Mouse (Mus musculus) adrenal gland, adult 18-20 months (tissue): ENCODE measurements around the gene Sh3glb2. TPM values are rescaled to one million over a fixed set of nuclear protein-coding genes. Genes with fewer than 3 reads are reported as not detected.
A peak's percentile ranks its signal among the peaks of the same experiment; 100 is the strongest.

Experiments used
- DNase-seq, 2 experiments: peaks; one replicate each; pipeline ENCODE4 v3.0.0; 2021 to 2022; ENCODE audit warnings: low spot score in 2 of 2
- long read RNA-seq, 2 experiments: library from polyadenylated mRNA; stranded (forward); transcript quantifications; one replicate each; pipeline ENCODE4 v2.0.0; 2021
- total RNA-seq, 2 experiments: library from RNA; stranded (reverse); gene quantifications; 1 replicate in 1 of 2; 2 replicates in 1 of 2; pipeline ENCODE4 v1.2.3; 2021

Sh3glb2 gene
- total RNA-seq: 10 to 100 TPM; 88.6 to 92.1 TPM
- long read RNA-seq, experiment 1, transcript Sh3glb2-201 (11 exons, 1,810 nt): major isoform, 72 of 144 reads
- long read RNA-seq, experiment 1, partial matches to known transcripts: 11 of 144 reads
- long read RNA-seq, experiment 1, other reads (novel, unspliced or antisense): 59 of 144 reads
- long read RNA-seq, experiment 2, transcript Sh3glb2-201 (11 exons, 1,810 nt): major isoform, 98 of 208 reads
- long read RNA-seq, experiment 2, partial matches to known transcripts: 18 of 208 reads
- long read RNA-seq, experiment 2, other reads (novel, unspliced or antisense): 89 of 208 reads

DNA sequence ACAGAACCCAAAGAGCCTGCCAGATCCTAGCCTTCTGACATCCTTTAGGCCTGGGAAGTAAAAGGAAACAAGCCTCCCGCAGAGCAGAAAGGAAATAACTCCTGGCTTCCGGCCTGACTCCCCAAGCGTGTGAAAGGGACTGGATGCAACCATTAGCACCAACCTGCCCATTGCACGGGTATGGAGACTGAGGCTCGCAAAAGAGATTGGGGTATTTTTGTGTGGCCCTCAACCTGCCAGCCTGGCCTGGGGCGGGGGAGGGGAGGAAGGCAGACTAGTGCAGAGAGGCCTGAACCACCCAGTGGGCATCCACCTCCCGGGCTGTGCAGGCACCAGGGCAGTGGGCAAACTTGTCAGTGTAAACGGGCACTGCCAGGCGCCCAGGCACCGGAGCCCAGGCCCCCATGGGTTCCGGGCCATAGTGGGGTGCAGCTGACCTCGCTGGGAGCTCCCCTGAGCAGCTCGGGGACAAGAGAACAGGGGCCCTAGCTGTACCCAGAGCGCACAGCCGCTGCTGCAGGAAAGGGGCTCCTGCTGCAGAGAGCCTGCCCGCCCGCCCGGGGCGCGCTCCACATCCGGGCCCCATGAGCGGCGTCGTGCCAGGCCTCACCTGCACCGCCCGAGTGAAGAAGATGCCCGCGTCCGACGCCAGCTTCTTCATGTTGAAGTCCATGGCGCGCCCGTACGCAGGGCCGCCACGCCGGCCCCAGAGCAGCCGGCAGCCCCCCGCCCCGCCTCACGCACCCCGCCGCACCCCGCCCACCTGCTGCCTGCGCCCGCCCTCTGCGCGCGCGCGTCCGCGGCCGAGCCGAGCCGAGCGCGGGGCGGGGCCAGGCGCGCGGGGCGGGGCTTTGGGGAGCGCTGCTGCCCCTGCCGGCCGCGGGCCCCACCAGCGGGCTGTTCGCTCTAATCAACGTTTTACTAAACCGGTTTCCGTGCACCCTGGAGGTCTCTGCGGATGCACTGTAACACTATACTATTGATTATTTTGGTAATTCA lies at the start of gene Sh3glb2:
TSS of gene Sh3glb2 (minus strand) at position 805 of the 999 bp plus-strand sequence.
- peak; percentile 82 to 92 for DNase-seq

DNA sequence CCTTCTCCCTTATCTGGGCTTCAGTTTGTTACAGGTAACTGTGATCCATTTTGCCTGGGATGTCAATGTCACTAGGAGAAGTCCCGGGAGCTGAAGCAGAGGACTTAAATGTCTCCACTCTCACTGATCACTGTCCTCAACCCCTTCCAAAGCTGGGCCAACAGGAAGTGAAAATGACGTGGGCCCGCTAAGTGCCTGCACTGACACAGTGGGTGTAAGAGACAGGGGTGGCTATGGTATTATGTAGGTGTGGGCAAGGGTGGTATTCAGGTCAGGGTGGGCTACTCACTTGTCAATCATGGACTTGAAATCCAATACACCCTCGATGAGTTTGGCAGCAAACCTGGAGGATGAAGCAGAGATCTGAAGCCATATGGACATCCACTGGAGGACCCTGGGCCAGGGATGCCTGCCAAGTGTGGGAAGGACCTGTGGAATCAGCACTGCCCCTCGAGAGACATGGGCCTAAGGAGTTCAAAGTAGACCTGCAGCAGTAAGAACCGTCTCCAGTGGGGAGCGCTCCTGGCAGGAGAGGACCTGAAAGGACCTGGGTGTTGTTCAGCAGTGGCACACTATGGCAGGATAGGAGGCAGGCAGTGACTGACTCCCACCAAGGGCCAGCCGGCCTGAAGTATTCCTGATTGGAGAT lies 49.4 kb upstream of the Sh3glb2 start:
- no peak for DNase-seq

DNA sequence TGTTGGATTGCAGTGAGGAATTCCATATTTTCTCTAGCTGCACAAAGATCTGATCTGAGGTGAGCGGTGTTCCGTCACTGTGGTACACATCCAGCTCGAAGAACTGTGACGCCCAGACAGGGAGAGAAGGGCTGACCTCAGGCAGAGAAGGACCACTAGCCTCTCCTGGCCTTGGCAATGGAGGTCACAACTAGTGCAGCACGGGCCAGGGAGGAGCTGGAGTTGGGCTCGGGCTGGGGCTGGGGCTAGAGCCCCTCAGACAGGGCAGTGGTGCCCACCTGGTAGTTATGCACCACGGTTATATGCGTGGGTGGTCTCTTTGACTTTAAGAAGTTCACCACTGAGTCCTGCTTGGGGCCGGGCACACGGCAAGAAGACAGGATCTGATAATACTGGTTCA lies 48.6 kb upstream of the Sh3glb2 start:
- DNase-seq: no peak

DNA sequence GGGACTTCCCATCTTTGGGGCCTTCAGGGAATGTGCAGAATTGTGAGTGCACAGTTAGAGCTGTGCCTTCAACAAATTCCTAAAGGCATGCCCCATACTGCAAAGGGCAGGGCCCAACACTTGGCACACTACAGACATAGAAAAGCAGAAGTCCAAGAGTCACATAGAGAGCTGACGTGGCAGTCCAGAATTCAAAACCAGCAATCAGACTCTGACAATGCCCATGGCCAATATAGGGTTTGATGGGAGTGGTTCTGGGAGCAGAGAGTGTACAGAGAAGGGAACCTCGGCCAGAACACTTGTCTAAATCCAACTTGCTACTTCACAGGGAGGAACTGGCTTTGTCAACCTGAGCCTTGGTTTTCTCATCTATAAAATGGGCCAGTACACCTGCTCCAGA lies 48.1 kb upstream of the Sh3glb2 start:
- DNase-seq: no peak

DNA sequence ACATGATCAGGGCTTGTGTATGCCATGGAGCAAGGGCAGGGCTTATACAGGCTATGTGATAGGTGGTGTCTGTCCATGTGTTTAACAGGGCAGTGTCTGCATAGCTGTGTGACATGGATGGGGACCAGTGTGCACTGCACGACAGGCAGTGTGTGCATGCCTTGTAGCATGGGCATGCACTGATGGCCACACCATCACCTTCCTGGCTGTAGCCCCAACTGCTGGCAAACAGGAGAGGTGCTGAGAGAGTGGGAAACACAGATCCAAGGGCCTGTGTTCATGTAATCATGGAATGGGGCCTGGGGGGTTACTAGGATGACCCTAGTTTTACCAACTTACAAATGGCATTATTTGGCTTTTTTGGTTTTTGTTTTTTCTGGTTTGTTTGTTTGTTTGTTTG lies 44.7 kb upstream of the Sh3glb2 start:
- no peak for DNase-seq

DNA sequence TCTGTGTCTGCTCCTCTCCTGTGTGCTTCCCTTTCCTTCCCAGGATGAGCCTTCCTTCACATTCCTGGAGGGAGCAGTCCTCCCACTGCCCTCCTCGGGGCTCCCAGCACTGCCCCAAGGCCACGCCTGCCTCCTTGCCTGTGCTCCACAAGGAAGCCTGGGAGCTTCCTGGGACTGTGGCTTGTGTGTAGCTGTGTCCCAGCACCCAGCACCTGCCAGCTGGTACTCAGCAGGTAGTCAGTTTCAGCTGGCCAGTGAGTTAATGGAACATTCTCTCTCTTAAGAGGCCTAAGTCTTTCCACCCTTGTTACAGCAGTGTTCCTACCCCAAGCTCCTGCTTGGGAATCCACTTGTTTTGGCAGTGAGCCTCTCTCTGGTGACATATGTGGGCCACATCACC lies 43.7 kb upstream of the Sh3glb2 start:
- no peak for DNase-seq

DNA sequence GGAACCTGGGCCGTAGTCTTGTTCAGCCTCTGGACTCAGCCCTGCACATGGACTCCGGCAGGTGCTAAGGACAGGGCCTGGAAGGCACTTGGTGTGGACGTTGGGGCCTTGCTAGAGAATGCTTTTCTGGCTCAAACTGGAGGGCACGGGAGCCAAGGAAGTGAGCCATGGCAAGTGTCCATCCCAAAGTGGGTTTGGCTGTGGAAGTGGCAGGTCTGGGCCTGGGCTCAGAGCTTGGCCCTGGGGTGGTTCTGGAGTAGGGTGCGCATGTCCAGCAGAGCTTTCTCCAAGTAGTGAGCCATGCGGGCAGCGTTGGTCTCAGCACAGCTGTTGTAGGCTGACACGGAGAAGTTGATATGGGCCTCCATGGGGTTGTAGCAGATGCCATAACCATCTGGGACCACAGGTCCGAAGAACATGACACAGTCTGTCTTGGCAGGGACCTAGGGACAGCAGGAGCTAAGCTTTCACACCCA lies 43.3 kb upstream of the Sh3glb2 start:
- no peak for DNase-seq

DNA sequence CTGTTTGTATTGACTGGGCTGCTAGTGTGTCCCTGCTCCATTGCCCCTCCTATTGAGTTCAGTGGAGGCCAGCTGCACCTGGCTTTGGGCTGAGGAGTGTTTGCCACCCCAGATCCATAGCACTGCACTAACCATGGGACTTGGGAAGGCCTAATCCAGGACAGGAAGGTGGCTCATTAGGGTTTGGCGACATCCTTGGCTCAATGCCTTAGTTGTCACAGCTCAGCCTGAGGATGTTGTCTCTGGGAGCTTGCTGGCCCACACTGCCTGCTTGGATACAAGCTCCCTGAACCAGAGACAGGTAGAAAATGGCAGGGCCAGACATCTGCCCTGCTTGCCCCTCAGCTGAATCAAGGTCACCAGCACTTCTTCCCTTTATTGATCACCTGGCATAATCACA lies 42.4 kb upstream of the Sh3glb2 start:
- no peak for DNase-seq

DNA sequence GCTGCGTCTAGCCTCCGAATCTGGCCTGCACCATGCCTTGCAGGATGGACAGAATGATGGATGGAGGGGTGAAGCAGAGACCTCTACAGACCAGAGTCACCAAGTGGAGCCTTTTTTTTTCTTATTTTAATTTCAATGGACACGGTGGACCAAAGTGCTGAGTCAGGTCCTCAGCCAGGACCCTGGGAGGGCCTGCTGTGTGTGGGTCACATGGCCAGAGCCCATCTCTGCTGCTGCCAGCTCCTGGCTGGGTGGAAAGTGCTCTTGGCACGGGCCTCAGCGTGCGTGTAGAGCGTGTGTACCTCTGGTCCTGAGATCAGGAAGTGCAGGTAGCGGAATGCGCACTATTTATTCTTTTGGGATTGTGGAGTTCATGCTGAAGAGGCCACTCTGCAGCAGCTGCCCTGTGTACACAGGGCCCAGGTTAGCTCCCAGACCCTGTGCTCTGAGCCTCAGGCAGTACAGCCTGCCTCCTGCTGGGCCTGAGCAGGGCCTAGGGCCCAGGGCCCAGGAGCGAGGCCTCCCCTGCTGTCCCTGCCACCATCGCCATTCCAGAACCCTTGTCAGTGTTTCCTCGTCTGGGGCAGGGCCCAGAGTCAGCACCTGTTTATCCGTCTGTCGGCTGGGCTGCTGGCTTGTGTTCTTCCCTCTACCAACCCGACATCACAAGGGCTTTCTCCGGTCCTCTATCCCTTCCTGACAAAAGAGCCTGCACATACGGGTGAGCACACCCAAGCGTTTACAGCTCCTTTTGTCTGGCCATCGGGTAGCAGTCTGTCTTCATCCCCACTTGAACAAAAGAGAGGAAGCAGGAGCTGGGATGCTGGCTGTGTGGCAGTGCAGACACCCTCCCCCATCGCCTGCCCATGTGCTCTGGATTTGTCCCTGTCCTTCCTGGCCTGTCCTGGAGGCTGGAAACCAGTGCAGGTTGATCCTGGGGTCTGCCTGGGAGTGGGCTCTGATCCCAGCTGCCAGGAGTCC lies 40.3 kb upstream of the Sh3glb2 start:
- DNase-seq: no peak

DNA sequence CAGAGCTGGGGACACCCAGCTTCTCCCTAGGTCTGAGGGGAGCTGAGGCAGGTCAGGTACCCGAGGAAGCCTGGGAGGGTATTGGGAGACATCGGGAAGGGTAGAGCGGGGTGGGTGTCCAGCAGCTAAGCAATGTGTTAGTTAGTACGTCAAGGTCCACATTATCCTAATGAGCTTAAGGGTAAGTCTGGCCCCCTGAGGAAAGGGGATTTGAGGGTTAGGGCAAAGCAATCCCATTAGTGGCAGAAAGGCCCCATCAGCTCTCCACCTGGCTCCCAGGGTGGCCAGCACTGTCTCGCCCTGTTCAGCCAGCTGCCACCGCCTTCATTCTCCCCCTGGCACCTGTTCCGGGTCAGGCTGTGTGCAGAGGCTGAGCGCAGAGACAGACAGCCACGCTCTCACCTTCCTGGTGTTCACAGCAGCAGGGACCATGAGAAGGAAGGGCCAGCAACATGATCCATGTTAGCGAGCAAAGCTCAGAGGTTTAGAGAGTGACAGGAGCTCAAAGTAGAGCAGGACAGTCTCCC lies 38.9 kb upstream of the Sh3glb2 start:
- no peak for DNase-seq

DNA sequence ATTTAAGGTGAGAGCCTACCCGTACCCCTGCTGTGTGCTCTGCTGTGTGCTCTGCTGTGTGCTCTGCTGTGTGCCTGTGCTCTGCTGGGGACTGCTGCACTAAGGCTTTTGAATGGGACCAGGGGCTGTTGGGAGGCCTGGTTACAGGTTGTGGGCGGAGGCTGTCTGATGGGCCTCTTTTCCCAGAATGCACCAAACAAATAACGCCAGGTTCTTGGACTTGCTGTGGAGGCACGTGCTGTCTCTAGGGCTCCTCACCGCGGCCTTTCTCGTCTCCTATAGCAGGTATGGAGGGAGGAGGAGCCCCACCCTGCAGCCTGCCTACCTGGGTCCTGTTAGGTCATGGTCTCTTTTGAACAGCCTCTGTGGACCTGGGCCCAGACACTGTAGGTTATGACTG lies 37.1 kb upstream of the Sh3glb2 start:
- DNase-seq: no peak

DNA sequence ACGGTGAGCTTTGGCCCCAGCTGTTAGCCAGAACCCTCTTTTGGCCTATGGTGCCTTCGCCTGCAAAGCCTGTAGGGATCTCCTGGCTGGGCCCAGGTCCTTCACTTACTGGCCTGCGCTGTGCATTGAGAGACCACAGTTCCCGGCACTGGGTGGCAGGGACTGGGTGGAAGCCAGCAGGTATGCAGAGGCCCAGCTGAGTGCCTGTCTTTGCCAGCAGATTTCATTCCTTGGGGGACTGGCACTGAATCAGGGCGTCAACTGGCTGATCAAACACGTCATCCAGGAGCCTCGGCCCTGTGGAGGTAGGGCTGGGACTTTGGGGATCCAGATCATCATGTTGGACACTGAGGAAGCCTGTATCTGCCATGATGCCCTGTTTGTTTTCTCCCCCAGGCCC lies 36.6 kb upstream of the Sh3glb2 start:
- DNase-seq: no peak

DNA sequence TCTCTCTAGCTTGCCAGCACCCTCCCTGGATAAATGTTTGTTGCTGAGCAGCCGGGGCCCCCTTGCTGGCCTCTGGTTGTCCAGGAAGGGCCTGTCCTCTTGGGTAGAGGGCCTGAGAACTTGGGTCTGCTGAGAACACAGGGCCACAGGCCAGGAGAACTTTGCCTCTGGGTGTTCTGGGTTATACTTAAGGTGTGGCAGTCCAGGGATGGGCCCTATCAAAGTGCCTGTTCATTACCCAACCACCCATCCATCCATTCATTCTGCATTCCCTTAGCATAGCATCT lies 34.2 kb upstream of the Sh3glb2 start:
- no peak for DNase-seq

DNA sequence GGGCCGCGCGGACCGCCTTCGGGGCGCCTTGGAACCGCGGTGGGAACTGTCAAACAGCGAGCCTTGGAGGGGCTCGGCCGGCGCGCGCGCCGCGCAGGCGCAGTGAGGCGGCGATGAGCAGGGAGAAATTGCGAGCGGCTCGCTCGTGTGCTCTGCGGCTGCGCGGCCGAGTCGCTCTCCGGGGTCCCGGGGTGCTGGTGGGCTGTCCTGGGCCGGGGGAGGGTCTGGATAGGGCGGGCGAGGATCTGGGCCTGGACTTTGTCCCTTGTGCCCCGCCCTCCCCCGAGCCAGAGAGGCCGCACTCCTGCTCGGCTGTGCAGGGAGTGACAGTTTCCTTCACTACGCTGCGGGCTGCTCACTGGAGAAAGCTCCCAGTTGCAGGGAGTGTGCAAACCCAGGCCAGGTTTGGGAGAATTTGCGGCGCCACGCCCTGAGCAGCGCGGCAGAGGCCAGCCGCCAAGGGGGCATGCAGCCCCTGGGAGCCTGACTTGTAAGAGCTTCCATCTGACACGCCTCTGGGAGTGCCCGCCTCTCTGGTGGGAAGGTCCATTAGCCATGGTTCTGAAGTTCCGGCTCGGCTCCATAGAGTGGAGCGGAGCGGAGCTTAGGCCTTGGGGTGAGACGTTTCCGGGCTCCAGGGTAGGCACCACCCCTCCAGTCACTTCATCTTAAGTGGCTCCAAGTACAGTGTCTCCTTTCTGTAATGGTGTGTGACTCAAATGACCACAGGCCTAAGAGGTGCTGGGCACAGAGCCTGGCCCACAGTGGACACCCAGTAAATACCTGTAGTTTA lies 33.6 kb upstream of the Sh3glb2 start:
- peak; percentile 66 to 68 for DNase-seq

DNA sequence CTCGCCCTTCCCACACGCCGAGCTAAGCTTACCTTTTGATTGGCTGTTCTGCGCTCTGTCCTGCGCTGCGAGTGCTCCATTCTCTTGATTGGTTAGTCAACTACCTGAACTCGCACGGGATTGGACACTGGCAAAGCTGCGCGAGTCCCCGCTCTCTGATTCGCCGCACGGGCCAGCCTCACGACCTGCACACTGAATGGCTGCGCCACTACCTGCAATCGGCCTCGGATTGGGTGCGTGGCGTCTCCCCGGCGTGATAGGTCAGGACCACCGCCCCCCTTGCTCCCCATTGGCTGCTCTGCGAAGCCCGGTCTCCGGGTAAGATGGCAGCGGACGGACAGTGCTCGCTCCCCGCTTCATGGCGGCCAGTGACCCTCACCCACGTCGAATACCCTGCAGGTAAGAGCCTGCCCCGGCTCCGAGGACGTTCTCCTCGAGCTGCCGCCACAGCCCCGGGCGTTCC lies 33.0 kb upstream of the Sh3glb2 start, which contains the start of gene Dolpp1:
TSS of gene Dolpp1 (plus strand) at position 141 of the 463 bp plus-strand sequence.
- peak; percentile 84 to 89 for DNase-seq

DNA sequence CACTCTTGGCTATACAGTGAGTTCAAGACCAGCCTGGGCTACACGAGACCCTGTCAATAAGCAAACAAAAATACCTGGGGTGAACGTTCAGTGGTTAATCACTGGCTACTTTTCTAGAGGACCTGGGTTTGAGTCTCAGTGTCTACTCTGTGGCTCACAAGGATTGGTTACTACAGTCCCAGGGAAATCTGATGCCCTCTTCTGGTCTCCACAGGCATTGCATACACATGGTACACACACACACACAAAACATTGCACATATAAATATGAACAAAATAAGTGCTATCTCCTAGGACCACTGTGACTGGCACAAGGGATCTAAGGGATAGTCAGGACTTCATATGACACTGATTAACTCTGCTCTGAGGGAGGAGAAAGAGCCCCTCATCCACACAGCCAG lies 29.9 kb upstream of the Sh3glb2 start:
- DNase-seq: no peak

DNA sequence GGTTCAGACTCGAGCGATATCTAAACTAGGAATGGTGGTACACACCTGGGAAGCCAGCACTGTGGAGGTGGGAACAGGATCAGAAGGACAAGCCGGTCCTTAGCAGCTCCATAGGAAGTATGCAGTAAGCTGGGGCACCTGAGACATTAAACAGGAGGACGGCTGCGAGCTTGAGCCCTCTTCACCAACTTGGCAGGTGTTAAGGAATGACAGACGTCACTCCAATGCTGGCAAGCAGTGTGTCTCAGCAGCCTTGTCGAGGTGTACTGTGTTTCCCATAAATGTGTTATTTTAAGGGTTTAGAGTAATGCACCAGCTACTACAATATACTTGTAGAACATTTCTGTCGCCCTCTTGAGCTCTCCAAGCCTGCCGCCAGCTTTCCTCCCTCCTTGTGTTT lies 27.8 kb upstream of the Sh3glb2 start:
- no peak for DNase-seq

DNA sequence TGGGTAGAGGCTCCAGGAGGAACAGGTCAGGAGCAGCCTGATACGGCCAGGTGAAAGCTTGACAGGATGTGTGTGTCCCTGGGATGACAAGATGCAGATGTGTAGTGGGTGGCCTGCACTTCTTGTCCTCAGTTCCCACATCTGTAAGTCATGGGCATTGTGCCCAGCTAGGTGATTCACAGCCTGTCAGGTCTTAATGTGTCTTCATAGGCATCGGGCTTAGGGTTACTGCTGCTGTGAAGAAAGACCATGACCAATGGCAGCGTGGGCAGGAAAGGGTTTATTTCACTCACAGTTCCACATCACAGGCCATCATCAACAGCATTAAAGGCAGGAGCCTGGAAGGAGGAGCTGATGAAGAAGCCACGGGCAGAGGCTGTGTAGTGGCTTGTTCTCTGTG lies 26.5 kb upstream of the Sh3glb2 start:
- no peak for DNase-seq

DNA sequence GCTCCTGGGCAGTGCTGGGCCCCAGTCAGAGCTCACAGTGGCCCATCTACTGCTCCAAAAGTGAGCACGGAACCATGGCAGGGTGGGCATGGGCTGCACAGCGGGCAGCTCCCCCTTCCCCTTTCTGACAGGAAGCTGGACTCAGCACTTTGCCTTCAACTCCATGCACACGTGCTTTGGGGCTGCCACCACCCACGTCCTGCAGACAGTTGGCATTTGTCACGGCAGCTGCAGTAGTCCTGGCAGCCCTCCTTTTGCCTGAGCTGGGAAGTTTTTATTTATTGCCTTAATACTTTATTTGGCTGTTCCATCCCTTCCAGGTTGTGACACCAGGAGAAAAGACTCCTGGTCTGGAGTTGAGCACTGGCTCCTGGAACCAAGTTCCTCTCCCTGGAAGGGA lies 25.7 kb upstream of the Sh3glb2 start:
- DNase-seq: no peak
